Mouse (Mus musculus): Measurements from ENCODE around the gene Gm12830. TPM values are rescaled to one million over a fixed set of nuclear protein-coding genes. Genes with fewer than 3 reads are reported as not detected.

Gene Gm12830
- not detected in 2 replicates for polyA plus RNA-seq (2015; fragmentation: Nextera tagmentation; extraction: Ambion mirVana)

DNA sequence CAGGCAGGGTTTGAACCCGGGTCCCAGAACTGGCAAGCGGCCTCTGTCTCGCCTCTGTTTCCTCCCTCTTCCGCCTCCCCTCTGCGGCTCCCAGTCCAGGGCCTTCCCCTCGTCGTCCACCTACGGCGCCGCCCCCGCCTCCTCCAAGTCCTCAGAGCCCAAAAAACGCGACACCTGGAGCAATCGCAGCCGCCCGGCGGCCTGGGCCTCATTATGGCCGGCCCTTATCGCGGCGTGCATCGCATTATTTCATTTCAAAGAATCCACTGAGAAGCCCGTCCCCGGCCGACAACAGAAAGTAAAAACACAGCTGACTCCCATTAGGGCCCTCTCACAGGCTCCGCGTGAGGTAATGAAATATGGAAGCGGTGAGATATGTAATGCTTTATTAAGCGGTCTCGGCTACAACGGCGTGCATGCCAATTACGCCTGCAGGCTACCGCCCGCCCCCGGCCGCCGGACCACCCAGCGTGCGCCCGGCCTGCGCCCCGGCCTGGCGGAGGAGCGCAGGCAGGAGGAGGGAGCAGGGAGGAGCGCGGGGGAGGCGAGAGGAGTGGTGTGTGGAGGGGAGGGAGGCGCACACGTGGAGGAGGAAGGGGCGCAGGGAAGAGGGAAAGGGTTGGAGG lies at the start of gene Gm12830:
TSS of gene Gm12830 (plus strand) at position 156 of the 626 bp plus-strand sequence.

Other genes with a start within 250 kb of the Gm12830 start
- 0.25 and 0.59 TPM in 2 replicates for gene Foxd2, start 87.2 kb downstream of the Gm12830 start, polyA plus RNA-seq (2015; fragmentation: Nextera tagmentation; extraction: Ambion mirVana)
- gene Foxe3, start 104.3 kb downstream of the Gm12830 start, polyA plus RNA-seq (2015; fragmentation: Nextera tagmentation; extraction: Ambion mirVana), result not detected in 2 replicates
- 168 and 193 TPM in 2 replicates for gene Cmpk1, start 165.5 kb downstream of the Gm12830 start, polyA plus RNA-seq (2015; fragmentation: Nextera tagmentation; extraction: Ambion mirVana)
- 0.81 and 0.96 TPM in 2 replicates for gene Stil, start 178.4 kb downstream of the Gm12830 start, polyA plus RNA-seq (2015; fragmentation: Nextera tagmentation; extraction: Ambion mirVana)
- gene Tal1, start 234.7 kb downstream of the Gm12830 start, polyA plus RNA-seq (2015; fragmentation: Nextera tagmentation; extraction: Ambion mirVana), result 0.93 and 0.98 TPM in 2 replicates